Mouse (Mus musculus): ENCODE data around the gene Fiz1.

DNA sequence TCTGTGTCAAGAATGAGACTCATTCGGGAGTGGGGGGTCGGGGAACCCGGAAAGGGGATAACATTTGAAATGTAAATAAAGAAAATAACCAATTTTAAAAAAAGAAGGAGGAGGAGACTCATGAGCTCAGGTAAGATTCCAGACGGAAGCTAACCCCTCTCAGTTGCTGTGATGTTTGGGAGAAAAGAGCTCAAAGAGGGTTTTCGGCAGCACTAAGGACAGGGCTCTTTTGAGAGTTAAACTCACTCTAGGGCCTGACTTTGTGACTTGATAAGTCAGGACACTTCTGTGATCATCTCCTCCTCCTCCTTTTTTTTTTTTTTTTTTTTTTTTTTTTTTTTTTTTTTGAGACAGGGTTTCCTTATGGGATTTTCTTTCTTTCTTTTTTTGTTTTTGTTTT, 24.4 kb upstream of the Fiz1 start:
- TF ChIP-seq POLR2A (IDR thresholded peaks at IDR 0.05; ENCODE audit: control insufficient read depth, extremely low read depth, insufficient read depth, low read length, poor library complexity) (no peak), CTCF (IDR thresholded peaks at IDR 0.05; ENCODE audit: borderline replicate concordance, control insufficient read depth, extremely low read depth, insufficient read depth, low read length, poor library complexity) (no peak)

Measured in thymus, adult 2 months (tissue).